Mouse (Mus musculus) liver, postnatal 0 days (tissue): ENCODE measurements around the gene Pard3b.

Experiments used
- CTCF ChIP-seq: sonication (generic); IDR thresholded peaks from 2 replicates; pipeline ENCODE4 v1.5.1; 2016; ENCODE audit warnings: antibody characterized with exemption, low read depth
- EP300 ChIP-seq: IDR thresholded peaks from 2 replicates; pipeline ENCODE4 v1.6.1; 2016; ENCODE audit warnings: antibody characterized with exemption, low read depth, mild to moderate bottlenecking

DNA sequence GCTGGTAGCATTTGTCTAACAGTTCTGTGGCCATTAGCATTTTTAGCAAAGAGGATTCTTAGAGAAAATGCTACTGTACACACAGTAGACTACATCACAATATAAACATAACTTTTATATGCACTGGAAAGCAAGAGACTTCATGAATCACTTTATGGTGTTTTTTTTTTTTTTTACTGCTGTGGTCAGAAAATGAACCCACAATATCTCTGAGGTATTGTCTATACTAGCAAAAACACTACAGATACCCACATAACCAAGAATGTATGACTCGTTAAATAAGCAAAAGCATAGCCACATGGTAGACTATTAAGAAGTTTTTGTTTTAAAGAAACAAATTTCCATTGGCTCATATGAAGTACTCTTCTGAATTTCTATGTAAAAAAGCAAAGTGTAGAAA lies 827.9 kb downstream of the Pard3b start:
- no peak for TF ChIP-seq EP300
- no peak for TF ChIP-seq CTCF
